Mouse (Mus musculus): Measurements from ENCODE around the gene Mief1.

GRCm38 (mm10) chr15:80191585-80192245 lies 42.1 kb upstream of the Mief1 start:
- TF ChIP-seq POLR2A (IDR thresholded peaks at IDR 0.05; ENCODE audit: extremely low read depth, insufficient read depth, low read length) (no peak), CTCF (IDR thresholded peaks at IDR 0.05; ENCODE audit: low read depth, low read length) (no peak)
